Mouse (Mus musculus) adrenal gland (tissue): ENCODE measurements at regions not wholly inside any gene's neighbourhood (a gene's known extent, or its start where the extent isn't known, plus 50 kb on each side); places are given as distances from the start of the nearest gene placed in this dataset.

Experiments used
- intact Hi-C: fragments of 180-260 bp; cut with DNase I; formaldehyde crosslinking; loops from one replicate; pipeline ENCODE4 v1.15.1; 2025

DNA sequence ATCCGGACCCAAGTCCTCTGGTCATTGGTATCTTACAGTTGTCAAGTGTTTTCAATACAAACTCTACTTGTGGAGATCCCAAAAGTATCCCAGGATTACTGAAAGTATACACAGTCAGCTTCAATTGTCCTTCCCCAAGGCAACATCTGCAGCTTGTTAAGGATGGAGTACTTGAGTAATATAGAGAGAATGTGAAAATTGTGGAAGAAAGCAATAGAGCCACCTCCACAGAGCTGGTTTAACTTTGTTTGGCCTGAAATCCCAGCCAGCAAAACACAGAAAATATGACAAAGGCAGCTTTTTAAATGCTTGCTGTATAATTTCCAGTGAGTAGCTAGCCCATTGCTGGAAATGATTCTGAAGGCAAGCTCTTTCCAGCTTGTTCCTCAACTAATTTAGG is 217.0 kb upstream of the Tbl1xr1 start:
- intact Hi-C loops = no loop called here

GRCm38 (mm10) chr3:21860915-21861635 is 215.4 kb upstream of the Tbl1xr1 start:
- intact Hi-C loops = no loop called here

DNA sequence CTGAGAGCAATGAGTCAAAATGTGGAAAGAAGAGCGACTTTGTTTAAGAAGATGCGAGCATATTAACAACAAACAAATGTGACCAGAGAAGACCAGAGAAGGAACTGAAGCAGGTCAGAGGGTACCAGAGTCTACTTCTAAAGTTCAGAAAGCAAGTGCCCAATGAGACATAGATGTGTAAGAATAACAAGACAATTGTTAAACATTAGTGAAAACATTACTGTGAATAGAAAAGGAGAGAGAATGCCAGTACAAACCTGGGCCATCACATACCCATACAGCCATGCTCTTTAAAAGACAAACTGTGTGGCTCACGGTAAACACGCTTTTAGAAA is 214.8 kb upstream of the Tbl1xr1 start:
- intact Hi-C loops = no loop called here

DNA sequence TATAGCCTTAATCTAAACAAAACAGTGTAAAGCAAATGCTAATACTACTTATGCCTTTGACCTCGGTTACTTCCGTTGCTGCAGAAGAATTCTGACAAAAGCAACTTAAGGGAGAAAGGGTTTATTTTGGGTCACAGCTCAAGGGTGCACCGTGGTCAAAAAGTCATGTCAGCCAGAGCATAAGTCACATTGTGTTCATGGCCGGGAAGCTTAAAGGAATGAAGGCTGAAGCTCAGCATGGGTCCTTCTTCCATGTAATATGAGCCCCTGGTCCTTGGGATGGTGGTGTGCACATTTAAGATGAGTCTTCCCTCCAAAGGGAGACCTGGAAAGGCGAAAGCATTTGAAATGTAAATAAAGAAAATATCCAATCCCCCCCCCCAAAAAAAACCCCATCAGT is 212.1 kb upstream of the Tbl1xr1 start:
- intact Hi-C loops = no loop called here

GRCm38 (mm10) chr3:21865856-21866255 is 210.6 kb upstream of the Tbl1xr1 start:
- intact Hi-C loops = no loop called here

DNA sequence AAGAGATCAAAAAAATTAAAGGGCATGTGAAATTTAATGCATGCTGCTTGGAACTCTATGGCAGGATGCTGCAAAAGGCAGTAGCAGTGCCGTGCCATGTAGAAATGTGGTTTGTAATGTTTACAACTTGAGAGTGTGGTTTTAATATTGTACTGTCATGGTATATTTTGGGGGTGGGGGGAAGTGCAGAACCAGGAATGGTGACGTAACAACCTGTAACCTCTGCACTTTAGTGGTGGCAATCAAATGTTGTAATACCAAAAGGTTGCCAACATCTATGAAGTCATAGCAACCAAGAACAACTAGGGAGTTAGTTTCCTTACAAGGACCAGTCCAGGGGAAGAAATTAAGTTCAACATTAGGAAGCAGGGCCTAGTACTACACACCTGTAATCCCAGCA is 198.1 kb upstream of the Tbl1xr1 start:
- intact Hi-C loops = no loop called here

GRCm38 (mm10) chr3:21884216-21884615 is 192.2 kb upstream of the Tbl1xr1 start:
- intact Hi-C loops = no loop called here

DNA sequence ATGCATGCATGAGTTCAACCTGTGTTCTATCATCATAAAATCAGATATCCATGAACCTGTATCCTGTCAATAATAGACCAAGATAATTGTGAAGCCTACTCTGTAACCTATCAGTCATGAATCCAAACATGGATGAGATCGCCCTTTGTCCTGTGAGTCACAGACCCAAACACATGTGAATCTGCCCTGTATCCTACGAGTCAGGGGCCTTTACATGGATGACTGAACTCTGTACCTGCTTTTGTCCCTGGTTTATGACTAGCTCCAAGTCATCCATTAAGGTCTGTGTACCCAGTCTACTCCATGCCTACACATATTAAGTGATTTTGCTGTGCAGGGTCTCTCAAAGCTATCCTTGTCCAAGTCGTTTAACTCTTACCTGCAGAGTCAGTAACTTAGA is 187.7 kb upstream of the Tbl1xr1 start:
- intact Hi-C loops = no loop called here

DNA sequence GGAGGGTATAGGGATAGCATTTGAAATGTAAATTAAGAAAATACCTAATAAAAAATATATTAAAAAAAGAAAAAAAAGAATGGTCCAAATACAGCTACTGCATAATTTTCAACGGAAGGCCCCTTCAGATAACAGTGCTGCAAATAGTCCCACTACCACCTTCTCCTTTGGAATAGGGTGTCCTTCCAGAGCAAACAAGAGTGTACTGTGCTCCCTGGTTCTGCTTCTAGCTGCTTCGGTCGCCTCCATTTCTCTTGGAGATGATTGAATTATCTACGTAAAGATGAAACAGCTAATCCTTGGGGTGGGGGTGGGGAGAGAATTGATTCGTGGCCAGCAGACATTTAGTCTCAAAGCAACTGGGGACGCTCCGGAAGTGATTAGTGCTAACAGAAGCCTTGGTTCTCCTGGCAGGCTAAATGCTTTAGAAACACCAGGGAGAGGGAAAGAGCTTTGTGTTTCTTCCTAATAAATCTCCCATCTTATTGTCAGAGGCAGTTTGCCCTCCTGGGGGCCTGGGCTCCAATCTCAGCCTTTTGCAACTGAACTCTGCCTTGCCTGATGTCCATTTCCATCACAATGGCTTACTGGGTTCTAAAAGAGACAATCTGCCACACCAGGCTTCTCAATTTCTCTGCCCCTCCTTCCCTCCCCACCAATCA is 184.5 kb upstream of the Tbl1xr1 start:
- intact Hi-C loops = no loop called here

DNA sequence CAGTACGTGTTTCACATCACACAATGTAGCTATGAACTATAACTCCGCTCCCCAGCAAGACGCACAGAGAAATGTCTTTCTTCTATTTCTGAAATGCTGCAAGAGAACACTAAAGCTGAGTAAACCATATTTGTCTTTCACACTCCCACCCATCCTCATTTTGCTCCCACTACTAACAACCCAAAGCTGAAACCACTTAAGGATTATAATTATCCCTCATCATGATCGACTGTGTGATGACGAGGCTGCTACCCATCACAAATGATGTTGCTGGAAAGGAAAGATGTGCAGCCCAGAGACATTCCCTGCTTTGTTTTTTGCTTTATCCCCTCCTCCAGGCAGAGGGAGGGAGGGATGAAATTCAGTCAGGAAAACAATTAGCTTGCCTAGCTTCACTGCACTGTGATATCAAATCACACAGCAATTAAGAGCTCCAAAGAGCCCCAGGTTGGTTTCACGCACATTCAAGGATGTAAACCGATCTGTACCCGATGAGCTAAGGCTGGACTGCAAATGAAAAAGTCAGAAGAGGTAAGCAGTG is 183.5 kb upstream of the Tbl1xr1 start:
- intact Hi-C loops = no loop called here

DNA sequence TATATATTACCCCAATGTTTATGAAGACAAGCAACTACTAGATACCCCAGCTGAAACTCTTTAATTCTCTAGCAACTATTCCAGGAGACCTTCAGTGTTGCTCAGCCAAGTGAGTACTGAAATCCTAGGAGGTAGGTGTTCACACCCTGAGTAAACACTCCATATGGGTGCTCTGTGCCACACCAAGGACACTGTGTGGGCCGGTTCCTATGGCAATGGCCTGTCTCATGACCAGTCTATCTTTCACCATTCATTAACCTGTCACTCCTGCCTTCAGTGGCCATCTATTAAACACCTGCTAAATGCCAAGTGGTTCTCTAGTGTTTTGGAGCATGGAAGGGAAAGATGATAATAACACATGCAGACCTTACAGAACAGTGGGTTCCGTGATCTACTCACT is 180.9 kb upstream of the Tbl1xr1 start:
- intact Hi-C loops = no loop called here

DNA sequence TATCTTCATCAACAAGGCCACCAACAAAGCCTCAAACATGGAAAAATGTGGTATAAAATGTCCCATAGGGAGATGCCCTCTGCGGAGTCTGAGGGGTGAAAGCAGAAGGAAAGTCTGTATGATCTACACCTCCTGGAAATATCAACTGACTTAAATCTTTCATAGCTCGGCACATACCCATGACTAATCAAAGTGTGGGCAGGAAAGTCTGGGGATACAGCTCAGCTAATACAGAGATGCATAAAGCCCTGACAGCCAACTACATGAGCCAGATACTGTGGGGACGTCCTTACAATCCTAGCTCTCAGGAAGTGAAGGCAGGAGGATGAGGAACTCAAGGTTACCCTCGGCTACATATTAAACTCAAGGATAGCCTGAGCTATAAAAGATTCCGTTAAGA is 178.2 kb upstream of the Tbl1xr1 start:
- intact Hi-C loops = no loop called here

GRCm38 (mm10) chr3:21905384-21906073 is 170.9 kb upstream of the Tbl1xr1 start:
- intact Hi-C loops = no loop called here

DNA sequence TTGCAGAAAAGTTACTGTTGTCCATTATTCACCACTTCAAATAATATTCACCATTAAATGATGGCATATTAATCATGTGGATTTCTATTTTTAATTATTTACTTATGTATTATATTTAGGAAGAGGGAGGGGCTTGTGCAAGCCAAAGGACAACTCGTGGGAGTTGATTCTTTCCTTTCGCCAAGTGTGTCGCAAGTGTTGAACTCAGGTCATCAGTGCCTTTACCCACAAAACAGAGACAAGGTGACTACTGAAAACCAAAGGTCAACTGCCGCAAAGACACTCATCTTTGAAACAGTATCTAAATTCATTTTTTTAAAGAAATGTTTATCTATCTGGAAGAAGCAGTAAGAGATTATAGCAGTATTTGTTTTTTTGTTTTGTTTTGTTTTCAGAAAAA is 167.6 kb upstream of the Tbl1xr1 start:
- intact Hi-C loops = no loop called here

DNA sequence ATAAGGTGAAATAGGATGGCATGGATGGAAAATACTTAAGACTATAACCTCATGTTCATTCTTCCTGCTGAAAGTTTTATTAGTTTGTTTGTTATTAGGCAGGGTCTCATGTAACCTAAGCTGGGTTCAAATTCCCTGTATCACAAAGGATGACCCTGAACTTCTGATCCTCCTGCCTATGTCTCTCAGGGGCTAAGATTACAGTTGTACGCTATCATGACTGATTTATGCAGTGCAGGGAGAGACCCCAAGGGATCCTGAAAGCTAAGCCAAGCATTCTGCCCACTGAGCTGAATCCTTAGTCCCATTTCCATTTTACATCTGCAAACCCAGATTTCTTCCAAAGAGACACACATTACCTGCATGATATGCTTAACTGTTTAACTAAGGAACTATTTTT is 166.4 kb upstream of the Tbl1xr1 start:
- intact Hi-C loops = no loop called here

GRCm38 (mm10) chr3:21911071-21911470 is 165.4 kb upstream of the Tbl1xr1 start:
- intact Hi-C loops = no loop called here

DNA sequence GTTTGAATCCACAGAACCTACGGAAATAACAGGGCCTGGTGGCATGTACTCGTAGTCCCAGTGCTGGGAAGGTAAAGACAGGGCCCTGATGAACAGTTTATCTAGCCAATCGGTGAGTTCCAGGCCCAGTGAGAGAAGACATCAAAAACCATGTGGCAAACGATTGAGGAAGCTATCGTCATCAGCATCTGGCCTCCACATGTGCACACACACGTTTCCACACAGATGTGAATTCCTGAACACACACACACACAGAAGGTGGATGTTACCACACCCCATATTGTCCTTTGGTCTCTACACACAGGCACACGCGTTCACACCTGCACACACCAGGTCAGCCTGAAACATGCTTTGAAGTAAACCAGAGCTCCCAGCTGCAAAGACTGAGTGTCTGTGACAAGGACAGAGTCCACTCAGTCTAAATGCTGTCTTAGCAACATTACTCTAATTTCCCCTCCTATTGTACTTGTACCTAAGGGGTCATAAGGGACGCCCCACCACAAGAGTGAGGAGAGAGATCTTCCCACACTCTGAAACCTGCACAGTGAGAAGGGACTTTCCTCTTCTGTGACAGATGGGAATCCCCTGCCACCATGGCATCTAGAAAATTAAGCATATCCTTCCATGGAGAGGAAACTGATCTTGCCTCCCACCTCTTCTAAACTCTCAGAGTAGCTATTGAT is 159.1 kb upstream of the Tbl1xr1 start:
- intact Hi-C loops = no loop called here

DNA sequence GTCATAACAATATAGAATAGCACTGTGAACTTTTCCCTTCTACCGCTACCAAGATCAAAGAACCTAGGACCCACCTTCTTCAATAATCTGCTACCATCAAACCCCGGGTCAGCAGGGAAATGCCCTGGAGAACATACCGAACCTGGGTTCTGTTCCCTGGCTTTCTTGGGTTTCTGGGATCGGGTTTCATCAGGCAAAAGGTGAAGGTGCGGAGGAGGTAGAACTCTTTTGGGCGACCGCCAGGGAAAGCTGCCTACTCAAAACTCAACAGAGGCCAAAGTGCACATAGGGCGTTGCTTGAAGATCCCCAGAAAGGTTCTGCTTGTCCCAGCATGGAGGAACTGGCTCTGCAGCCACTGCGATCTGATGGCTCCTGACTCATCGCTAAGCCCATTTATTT is 158.0 kb upstream of the Tbl1xr1 start:
- intact Hi-C loops = no loop called here

DNA sequence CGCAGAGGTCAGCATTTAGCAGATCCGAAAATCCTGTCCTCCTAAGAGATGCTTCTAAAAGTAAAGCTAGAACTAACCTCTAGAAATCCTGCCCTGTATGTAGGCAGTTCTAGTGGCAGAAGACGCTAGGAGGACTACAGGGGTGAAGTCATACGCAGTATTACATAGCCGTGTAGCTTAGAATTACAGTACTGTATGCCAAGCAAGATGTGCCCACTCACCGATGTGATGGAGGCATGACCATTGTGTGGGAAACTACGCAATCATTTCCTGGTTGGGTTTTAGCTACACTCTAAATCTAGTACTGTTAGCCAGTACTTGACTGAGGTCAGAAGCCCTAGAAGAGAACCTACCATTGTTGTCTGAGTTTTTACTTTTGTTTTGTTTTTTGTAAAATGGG is 156.5 kb upstream of the Tbl1xr1 start:
- intact Hi-C loops = no loop called here

- intact Hi-C loops = loop anchor here (5.0 kb wide), 1 partner anchor 90 kb away; no protein-coding TSS in a partner anchor
These were observed 144.5 kb upstream of the Tbl1xr1 start for GRCm38 (mm10) chr3:21931951-21932350.

GRCm38 (mm10) chr3:21932696-21933095 is 143.8 kb upstream of the Tbl1xr1 start:
- intact Hi-C loops = loop anchor here (5.0 kb wide), 1 partner anchor 90 kb away; no protein-coding TSS in a partner anchor
